Mouse (Mus musculus) kidney, embryonic 16.5 days (tissue): Measurements from ENCODE around the gene Hist1h2bh. TPM values are rescaled to one million over a fixed set of nuclear protein-coding genes. Genes with fewer than 3 reads are reported as not detected.
"Not testable (repeated sequence)": the region's sequence is repeated elsewhere in the genome, so short reads cannot be mapped to it uniquely, and the experiment has no call there.

Source experiments
- ATAC-seq: fragments of 200-750 bp; cut with Nextera tagmentation; 2 replicates; pipeline ENCODE4 v1.8.0; 2017; ENCODE audit warnings: moderate TSS enrichment; ENCODE audit not compliant: low FRiP score, low TSS enrichment
- H3K27ac ChIP-seq: fragments of 300-500 bp; sonication (generic); 2 replicates; pipeline ENCODE4 v1.5.1; 2014; ENCODE audit warnings: low read length
- H3K27me3 ChIP-seq: fragments of 300-500 bp; sonication (generic); 2 replicates; pipeline ENCODE4 v1.6.1; 2014; ENCODE audit warnings: low read length, control low read depth, mixed read lengths; ENCODE audit not compliant: insufficient read depth
- H3K36me3 ChIP-seq: fragments of 300-500 bp; sonication (generic); 2 replicates; pipeline ENCODE4 v1.6.1; 2014; ENCODE audit warnings: low read length, control low read depth, mixed read lengths; ENCODE audit not compliant: insufficient read depth
- H3K4me1 ChIP-seq: fragments of 300-500 bp; sonication (generic); 2 replicates; pipeline ENCODE4 v1.6.1; 2014; ENCODE audit warnings: low read length, control low read depth, mixed read lengths; ENCODE audit not compliant: insufficient read depth
- H3K4me2 ChIP-seq: fragments of 300-500 bp; sonication (generic); replicated peaks from 2 replicates; pipeline ENCODE4 v1.6.1; 2014; ENCODE audit warnings: low read depth, low read length
- H3K4me3 ChIP-seq: fragments of 300-500 bp; sonication (generic); 2 replicates; pipeline ENCODE4 v1.5.1; 2014; ENCODE audit warnings: mild to moderate bottlenecking, low read length
- H3K9ac ChIP-seq: fragments of 300-500 bp; sonication (generic); replicated peaks from 2 replicates; pipeline ENCODE4 v1.6.1; 2014; ENCODE audit warnings: low read length
- H3K9me3 ChIP-seq: fragments of 300-500 bp; sonication (generic); 2 replicates; pipeline ENCODE4 v1.6.1; 2016; ENCODE audit warnings: low read length, control low read depth
- WGBS: fragments of 180-500 bp; shearing (Covaris S2); extraction: QIAGEN DNeasy Blood & Tissue Kit; methylation state at CpG from one replicate; pipeline ENCODE4 v1.1.7; 2014; 5-methylcytosine and 5-hydroxymethylcytosine counted together
- polyA plus RNA-seq: library from polyadenylated mRNA; unstranded; fragments of >200 nt; fragmentation: Nextera tagmentation; extraction: Ambion mirVana; gene quantifications from 2 replicates; pipeline ENCODE4 v1.2.1, GENCODE M21; 2015

Hist1h2bh gene
- polyA plus RNA-seq, 1 experiment from 2014 or later: 0.64 TPM

DNA sequence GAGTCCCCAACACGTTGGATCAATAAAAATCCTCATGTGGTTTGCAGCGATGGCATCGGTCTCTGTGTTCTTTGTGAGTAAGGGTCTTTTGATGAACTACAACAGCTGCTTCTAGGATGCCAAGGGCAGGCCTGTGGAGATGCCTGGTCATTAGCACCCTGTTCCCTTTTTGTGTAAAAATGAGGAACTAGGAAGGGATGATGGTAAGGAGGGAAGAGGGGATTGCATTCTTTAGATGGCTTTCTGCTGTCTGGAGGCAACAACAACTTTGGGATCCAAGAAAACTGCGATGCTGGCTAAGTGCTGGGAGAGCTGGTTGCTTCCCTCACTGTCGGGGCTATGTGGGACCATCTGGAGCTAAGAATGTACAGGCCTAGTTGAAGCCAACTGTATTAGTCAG, 4.9 kb downstream of the Hist1h2bh start:
- no peak for ATAC-seq

DNA sequence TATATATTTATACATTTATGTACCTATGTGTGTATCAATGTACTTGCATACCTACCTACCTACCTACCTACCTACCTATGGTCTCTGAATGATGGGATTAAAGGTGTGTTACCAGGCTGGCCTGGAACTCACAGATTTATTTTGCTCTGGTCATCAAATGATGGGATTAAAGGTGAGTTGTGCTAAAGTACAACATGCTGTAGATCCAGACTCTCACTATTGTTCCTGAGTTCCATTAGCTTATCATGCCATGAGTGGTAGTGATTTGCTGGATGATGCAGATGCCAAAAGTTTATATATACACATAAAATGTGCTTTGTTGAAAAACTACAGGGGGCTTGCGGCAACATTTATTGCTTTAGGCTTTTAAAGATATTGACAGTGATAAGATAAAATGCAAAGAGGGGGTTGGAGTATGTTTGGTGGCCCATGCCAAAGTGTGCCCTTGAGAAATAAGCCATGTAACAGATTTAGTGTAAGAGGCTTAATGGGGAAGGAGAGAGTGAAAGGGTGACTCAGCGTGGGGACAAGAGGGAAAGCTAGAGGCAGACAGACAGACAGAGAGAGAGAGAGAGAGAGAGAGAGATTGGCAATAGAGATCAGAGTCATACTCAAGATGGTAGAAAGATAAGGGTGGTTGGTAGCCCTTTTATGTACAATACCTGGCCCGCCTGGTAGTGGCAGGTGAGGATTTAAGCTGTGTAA, 6.0 kb downstream of the Hist1h2bh start:
- Histone ChIP-seq H3K9ac (no peak overlapping the region), H3K27me3 (no peaks in the 10 kb centered on the region), H3K4me2 (peak overlapping the region; percentile 72), H3K4me1 (peaks cover 39% of the 10 kb centered on the region), H3K36me3 (no peaks in the 10 kb centered on the region), H3K9me3 (no peaks in the 10 kb centered on the region), H3K4me3 (peak overlapping the region; percentile 27), H3K27ac (0 out of 2 replicates have a peak overlapping the region, but pooled peaks have one; percentile 0)
- no peak for ATAC-seq
- WGBS: 67% methylated on average over 3 of the region's 3 CpGs

More for the DNA sequence above, 4.9 kb downstream of the Hist1h2bh start:
- peaks cover 28% of the 10 kb centered on the region for H3K4me1 ChIP-seq
- whole genome bisulfite sequencing: 63% methylated on average over 5 of the region's 5 CpGs
- no peak overlapping the region for H3K4me2 ChIP-seq
- H3K27ac ChIP-seq: no peak overlapping the region
- no peak overlapping the region for H3K9ac ChIP-seq
- no peaks in the 10 kb centered on the region for H3K9me3 ChIP-seq
- H3K27me3 ChIP-seq: no peaks in the 10 kb centered on the region
- H3K36me3 ChIP-seq: no peaks in the 10 kb centered on the region
- H3K4me3 ChIP-seq: no peak overlapping the region

DNA sequence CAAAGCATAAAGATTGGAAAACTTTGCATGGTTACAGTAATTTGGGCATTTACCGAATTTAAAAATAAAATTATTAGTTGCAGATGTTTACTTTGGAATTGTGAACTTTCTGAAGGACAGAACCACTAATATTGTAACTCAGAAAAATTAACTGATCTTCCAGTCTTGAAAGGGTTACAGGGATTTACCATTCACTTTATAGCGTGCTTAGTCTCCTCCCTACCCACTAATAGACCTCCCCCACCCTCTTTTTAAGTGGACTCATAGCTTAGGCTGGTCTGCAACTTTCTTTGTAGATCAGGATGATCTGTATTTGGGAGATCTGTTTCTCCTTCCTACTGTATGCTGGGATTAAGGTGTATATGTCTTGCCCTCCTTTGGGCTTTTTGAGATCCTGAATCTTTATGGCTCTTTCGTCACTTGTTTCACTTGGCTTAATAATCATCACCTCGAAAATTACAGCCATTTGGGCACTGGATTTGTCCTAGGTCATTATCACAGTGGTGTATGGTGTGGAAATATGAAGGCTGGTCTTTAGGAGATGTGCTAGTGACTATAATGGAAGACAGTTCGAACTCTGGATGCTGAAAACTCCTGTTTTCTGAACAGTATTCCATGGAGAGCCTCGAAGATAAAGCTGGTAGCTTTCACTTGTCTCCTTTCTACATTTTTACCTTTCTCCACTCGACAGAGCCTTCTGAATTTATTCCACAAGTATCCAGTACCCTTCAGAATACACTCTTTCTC, 6.9 kb downstream of the Hist1h2bh start:
- peaks cover 39% of the 10 kb centered on the region for H3K4me1 ChIP-seq
- peak overlapping the region; percentile 79 for H3K27ac ChIP-seq
- peak overlapping the region; percentile 61 for H3K4me3 ChIP-seq
- no peaks in the 10 kb centered on the region for H3K9me3 ChIP-seq
- 17% methylated on average over 7 of the region's 7 CpGs for WGBS
- no peaks in the 10 kb centered on the region for H3K36me3 ChIP-seq
- H3K27me3 ChIP-seq: no peaks in the 10 kb centered on the region
- H3K4me2 ChIP-seq: peak overlapping the region; percentile 72
- ATAC-seq: no peak
- H3K9ac ChIP-seq: peak overlapping the region; percentile 70

- under 1% methylated on average over 32 of the region's 62 CpGs for WGBS
- peak within 1 kb of the TSS; percentile 82 for H3K9ac ChIP-seq
These were observed 7.8 kb downstream of the Hist1h2bh start, which contains the start of gene Hist1h3g for GRCm38 (mm10) chr13:23535137-23536075. Gene Hist1h3g (plus strand): TSS chr13:23535422.

GRCm38 (mm10) chr13:23534368-23535131, 8.6 kb downstream of the Hist1h2bh start:
- H3K27me3 ChIP-seq: no peaks in the 10 kb centered on the region
- peaks cover 34% of the 10 kb centered on the region for H3K4me1 ChIP-seq
- no peak for ATAC-seq

More at GRCm38 (mm10) chr13:23535137-23536075, 7.8 kb downstream of the Hist1h2bh start, which contains the start of gene Hist1h3g:
- peak within 1 kb of the TSS; percentile 72 for H3K4me2 ChIP-seq
- peak within 1 kb of the TSS; percentile 89 for H3K27ac ChIP-seq
- peak within 1 kb of the TSS; percentile 61 for H3K4me3 ChIP-seq
- H3K4me1 ChIP-seq: peaks cover 35% of the 10 kb centered on the region
- not testable (repeated sequence) for H3K36me3 ChIP-seq, H3K27me3 ChIP-seq, H3K9me3 ChIP-seq
- ATAC-seq: peak; percentile 92

GRCm38 (mm10) chr13:23533560-23534367, 9.4 kb downstream of the Hist1h2bh start, which contains the start of gene Hist1h2af:
Gene Hist1h2af (plus strand): TSS chr13:23533906.
- H3K27me3 ChIP-seq, H3K9me3 ChIP-seq, H3K36me3 ChIP-seq: not testable (repeated sequence)
- H3K27ac ChIP-seq: peak within 1 kb of the TSS; percentile 98
- H3K9ac ChIP-seq: peak within 1 kb of the TSS; percentile 82
- peak within 1 kb of the TSS; percentile 61 for H3K4me3 ChIP-seq
- peak within 1 kb of the TSS; percentile 72 for H3K4me2 ChIP-seq
- peak; percentile 50 for ATAC-seq
- under 1% methylated on average over 21 of the region's 53 CpGs for WGBS
- H3K4me1 ChIP-seq: peaks cover 38% of the 10 kb centered on the region

More at GRCm38 (mm10) chr13:23534368-23535131, 8.6 kb downstream of the Hist1h2bh start:
- Histone ChIP-seq H3K36me3 (no peaks in the 10 kb centered on the region), H3K4me3 (peak overlapping the region; percentile 61), H3K27ac (peak overlapping the region; percentile 89), H3K9ac (peak overlapping the region; percentile 82), H3K9me3 (no peaks in the 10 kb centered on the region), H3K4me2 (peak overlapping the region; percentile 72)
- WGBS: under 1% methylated on average over 15 of the region's 15 CpGs

DNA sequence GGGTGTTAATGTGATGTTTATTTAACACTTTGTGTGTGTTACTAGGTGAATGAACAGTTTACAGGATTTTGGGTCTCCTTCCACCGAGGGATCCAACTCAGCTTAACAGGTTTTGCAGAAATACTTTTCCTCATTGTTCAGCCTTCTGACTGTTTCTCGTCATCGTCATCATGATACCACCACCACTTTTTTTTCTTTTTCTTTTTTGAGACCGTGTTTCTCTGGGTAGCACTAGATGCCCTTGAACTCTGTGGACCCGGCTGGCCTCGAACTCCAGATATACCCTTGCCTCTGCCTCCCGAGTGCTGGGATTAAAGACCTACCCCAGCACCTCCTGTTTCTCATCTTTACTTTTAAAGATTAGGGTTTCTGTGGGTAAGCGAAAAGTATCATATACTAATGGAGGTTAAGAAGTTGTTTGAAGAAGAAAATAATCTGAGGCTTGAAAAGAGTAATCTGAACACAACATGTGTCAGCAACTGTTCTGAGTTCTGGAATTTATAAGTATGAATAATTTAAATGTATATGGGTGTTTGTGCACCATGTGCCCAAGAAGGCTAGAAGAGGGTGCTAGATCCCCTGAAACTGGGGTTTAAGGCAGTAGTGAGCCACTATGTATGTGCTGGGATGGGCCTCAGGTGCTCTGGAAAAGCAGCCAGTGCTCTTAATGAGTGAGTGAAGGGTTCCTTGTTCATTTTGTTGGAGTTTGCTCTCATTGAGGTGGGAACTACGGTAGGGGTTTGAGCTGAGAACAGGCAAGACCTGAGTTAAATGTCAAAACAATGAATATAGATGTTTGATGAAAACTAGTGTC, 10.7 kb downstream of the Hist1h2bh start:
- Histone ChIP-seq H3K27ac (peak overlapping the region; percentile 98), H3K9me3 (no peaks in the 10 kb centered on the region), H3K9ac (peak overlapping the region; percentile 81), H3K27me3 (no peaks in the 10 kb centered on the region), H3K4me1 (peaks cover 37% of the 10 kb centered on the region), H3K4me2 (peak overlapping the region; percentile 72), H3K4me3 (peak overlapping the region; percentile 61), H3K36me3 (no peaks in the 10 kb centered on the region)
- ATAC-seq: no peak
- 21% methylated on average over 9 of the region's 9 CpGs for WGBS
